Mouse (Mus musculus) forebrain, embryonic 16.5 days (tissue): ENCODE data around the gene Prkcg. TPM values are rescaled to one million over a fixed set of nuclear protein-coding genes. Genes with fewer than 3 reads are reported as not detected.

Experiments used
- ATAC-seq: fragments of 200-750 bp; cut with Nextera tagmentation; 2 replicates; pipeline ENCODE4 v1.8.0; 2017; ENCODE audit warnings: mild to moderate bottlenecking, moderate library complexity
- H3K27ac ChIP-seq: fragments of 300-500 bp; sonication (generic); 2 replicates; pipeline ENCODE4 v1.5.1; 2014; ENCODE audit warnings: low read length, control low read depth
- H3K27me3 ChIP-seq: fragments of 300-500 bp; sonication (generic); replicated peaks from 2 replicates; pipeline ENCODE4 v1.6.1; 2014; ENCODE audit warnings: low read length; ENCODE audit not compliant: control insufficient read depth, insufficient read depth
- H3K36me3 ChIP-seq: fragments of 300-500 bp; sonication (generic); 2 replicates; pipeline ENCODE4 v1.6.1; 2014; ENCODE audit not compliant: control insufficient read depth, insufficient read depth
- H3K4me1 ChIP-seq: fragments of 300-500 bp; sonication (generic); replicated peaks from 2 replicates; pipeline ENCODE4 v1.6.1; 2014; ENCODE audit warnings: low read length; ENCODE audit not compliant: control insufficient read depth, insufficient read depth
- H3K4me2 ChIP-seq: fragments of 300-500 bp; sonication (generic); 2 replicates; pipeline ENCODE4 v1.6.1; 2014; ENCODE audit warnings: mild to moderate bottlenecking, low read length, control low read depth
- H3K4me3 ChIP-seq: fragments of 300-500 bp; sonication (generic); replicated peaks from 2 replicates; pipeline ENCODE4 v1.5.1; 2014; ENCODE audit warnings: mild to moderate bottlenecking, low read length, control low read depth
- H3K9ac ChIP-seq: fragments of 300-500 bp; sonication (generic); replicated peaks from 2 replicates; pipeline ENCODE4 v1.6.1; 2014; ENCODE audit warnings: low read depth, low read length, control low read depth
- H3K9me3 ChIP-seq: fragments of 300-500 bp; sonication (generic); 2 replicates; pipeline ENCODE4 v1.6.1; 2016; ENCODE audit warnings: low read length; ENCODE audit not compliant: control insufficient read depth
- WGBS: fragments of 180-500 bp; shearing (Covaris S2); extraction: QIAGEN DNeasy Blood & Tissue Kit; methylation state at CpG from one replicate; pipeline ENCODE4 v1.1.7; 2014; 5-methylcytosine and 5-hydroxymethylcytosine counted together
- polyA plus RNA-seq: library from polyadenylated mRNA; unstranded; fragments of >200 nt; fragmentation: Nextera tagmentation; extraction: Ambion mirVana; gene quantifications from 2 replicates; pipeline ENCODE4 v1.2.1, GENCODE M21; 2015

Gene Prkcg
- 2.7 and 3.5 TPM in 2 replicates for polyA plus RNA-seq

GRCm38 (mm10) chr7:3288976-3289970 lies at the start of gene Prkcg, which contains the start of gene Myadm:
Gene Prkcg, plus strand, starts transcription at chr7:3289179.
Gene Myadm, plus strand, starts transcription at chr7:3289080.
- WGBS: 2% methylated on average over 30 of the region's 30 CpGs
- Histone ChIP-seq H3K27ac (peak within 1 kb of the TSS; percentile 85), H3K9ac (peak within 1 kb of the TSS; percentile 91), H3K4me3 (peak within 1 kb of the TSS; percentile 72), H3K4me2 (peak within 1 kb of the TSS; percentile 94), H3K4me1 (peaks cover 27% of the 10 kb centered on the region), H3K27me3 (no peaks in the 10 kb centered on the region), H3K36me3 (0 out of 2 replicates have a peak, but pooled peaks cover 4% of the 10 kb centered on the region), H3K9me3 (no peaks in the 10 kb centered on the region)
- peak; percentile 53 for ATAC-seq

DNA sequence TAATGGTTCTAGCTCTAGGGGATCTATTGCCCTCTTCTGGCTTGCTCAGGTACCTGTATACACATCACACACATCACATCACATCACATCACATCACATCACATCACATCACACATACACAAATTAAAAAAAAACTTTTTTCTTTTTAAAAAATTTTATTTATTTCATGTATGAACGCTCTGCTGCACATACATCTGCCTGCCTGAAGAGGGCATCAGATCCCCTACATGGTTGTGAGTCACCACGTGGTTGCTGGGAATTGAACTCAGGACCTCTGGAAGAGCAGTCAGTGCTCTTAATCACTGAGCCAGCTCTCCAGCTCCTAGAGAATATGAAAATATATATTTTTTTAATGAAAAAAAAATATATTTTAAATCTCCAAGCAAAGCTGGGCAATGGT lies 49.8 kb upstream of the Prkcg start:
- Histone ChIP-seq H3K27me3 (no peaks in the 10 kb centered on the region), H3K4me1 (no peaks in the 10 kb centered on the region), H3K9me3 (no peaks in the 10 kb centered on the region), H3K4me3 (no peak overlapping the region), H3K36me3 (no peaks in the 10 kb centered on the region), H3K4me2 (no peak overlapping the region), H3K27ac (no peak overlapping the region), H3K9ac (no peak overlapping the region)
- no peak for ATAC-seq
- WGBS: 76% methylated on average over 2 of the region's 2 CpGs

DNA sequence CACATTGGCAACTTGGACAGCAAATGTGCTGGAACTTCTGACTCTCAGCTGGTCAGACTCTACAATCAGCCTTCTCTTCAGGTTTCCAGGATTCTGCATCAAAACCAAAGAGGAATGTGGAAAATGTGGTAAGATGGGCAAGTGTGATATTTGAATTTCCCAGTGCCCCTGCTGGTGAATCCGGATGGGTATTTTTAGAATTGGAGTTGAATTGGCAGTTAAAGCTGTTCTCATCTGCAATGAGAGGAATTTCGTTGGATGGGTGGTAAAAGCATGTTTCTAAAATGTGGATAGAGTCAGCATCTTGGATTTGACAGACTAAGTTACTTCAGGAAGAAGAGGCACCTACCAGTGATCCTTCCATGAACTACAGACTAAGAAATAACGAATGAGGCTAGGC lies 28.3 kb upstream of the Prkcg start:
- H3K4me1 ChIP-seq: no peaks in the 10 kb centered on the region
- H3K9me3 ChIP-seq: no peaks in the 10 kb centered on the region
- 58% methylated on average over 3 of the region's 3 CpGs for WGBS
- H3K36me3 ChIP-seq: no peaks in the 10 kb centered on the region
- H3K4me2 ChIP-seq: no peak overlapping the region
- H3K27ac ChIP-seq: no peak overlapping the region
- no peak overlapping the region for H3K9ac ChIP-seq
- H3K27me3 ChIP-seq: no peaks in the 10 kb centered on the region
- H3K4me3 ChIP-seq: no peak overlapping the region
- ATAC-seq: no peak

- H3K9me3 ChIP-seq: no peaks in the 10 kb centered on the region
- ATAC-seq: no peak
Observed at GRCm38 (mm10) chr7:3261446-3261845, 27.5 kb upstream of the Prkcg start.

DNA sequence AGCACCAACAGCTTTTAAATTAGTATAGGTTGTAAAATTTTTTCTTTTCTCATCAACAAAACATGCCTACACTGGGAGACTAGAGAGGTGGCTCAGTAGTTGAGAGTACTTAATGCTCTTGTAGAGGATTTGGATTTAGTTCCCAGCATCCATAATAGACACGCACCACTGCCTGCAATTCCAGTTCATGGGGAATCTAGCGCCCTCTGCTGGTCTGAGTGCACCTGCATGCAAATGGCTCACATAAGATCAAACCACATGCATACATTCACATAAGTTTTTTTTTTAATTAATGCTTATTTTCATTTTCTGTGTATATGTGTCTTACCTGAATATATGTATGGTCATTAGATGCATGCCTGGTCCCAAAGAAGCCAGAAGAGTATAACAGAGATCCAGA lies 26.2 kb upstream of the Prkcg start:
- no peak for ATAC-seq
- Histone ChIP-seq H3K36me3 (no peaks in the 10 kb centered on the region), H3K9ac (no peak overlapping the region), H3K4me2 (no peak overlapping the region), H3K9me3 (no peaks in the 10 kb centered on the region), H3K4me1 (no peaks in the 10 kb centered on the region), H3K27ac (no peak overlapping the region), H3K27me3 (no peaks in the 10 kb centered on the region), H3K4me3 (no peak overlapping the region)
- WGBS: 18% methylated on average over 2 of the region's 2 CpGs

More at GRCm38 (mm10) chr7:3261446-3261845, 27.5 kb upstream of the Prkcg start:
- H3K4me3 ChIP-seq: no peak overlapping the region
- H3K27me3 ChIP-seq: no peaks in the 10 kb centered on the region
- no peaks in the 10 kb centered on the region for H3K36me3 ChIP-seq
- H3K9ac ChIP-seq: no peak overlapping the region
- 53% methylated on average over 4 of the region's 4 CpGs for WGBS
- H3K4me2 ChIP-seq: no peak overlapping the region
- no peaks in the 10 kb centered on the region for H3K4me1 ChIP-seq
- H3K27ac ChIP-seq: no peak overlapping the region

DNA sequence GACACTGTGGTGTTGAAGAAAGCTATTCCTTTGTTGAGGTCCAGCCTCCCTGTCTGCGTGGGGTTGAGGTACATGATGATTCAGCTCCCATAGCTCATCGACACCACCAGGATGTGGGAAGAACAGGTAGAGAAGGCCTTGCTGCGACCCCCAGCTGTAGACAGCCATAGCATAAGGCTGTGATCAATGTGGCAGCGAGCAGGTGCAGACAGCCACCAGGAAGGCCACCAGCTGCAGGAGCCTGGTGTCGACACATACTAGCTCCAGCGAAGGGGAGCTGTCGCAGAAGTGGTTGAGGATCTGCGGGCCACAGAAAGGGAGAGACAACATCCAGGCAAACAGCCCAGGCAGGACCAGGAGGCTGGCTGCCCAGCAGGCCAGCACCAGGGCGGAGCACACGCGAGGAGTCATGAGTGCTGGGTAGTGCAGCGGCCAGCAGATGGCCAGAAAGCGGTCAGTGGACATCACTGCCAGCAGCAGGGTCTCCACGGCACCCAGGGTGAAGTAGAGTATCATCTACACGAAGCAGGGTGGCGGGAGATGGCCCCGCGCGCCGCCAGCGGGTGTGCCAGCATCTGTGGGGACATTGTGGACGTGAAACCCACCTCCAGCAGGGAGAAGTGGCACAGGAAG lies 24.5 kb upstream of the Prkcg start:
- ATAC-seq: no peak
- H3K27me3 ChIP-seq: no peaks in the 10 kb centered on the region
- H3K9ac ChIP-seq: no peak overlapping the region
- H3K4me3 ChIP-seq: no peak overlapping the region
- H3K27ac ChIP-seq: no peak overlapping the region
- no peaks in the 10 kb centered on the region for H3K4me1 ChIP-seq
- H3K4me2 ChIP-seq: no peak overlapping the region
- 45% methylated on average over 22 of the region's 22 CpGs for WGBS
- no peaks in the 10 kb centered on the region for H3K9me3 ChIP-seq
- H3K36me3 ChIP-seq: no peaks in the 10 kb centered on the region

- Histone ChIP-seq H3K36me3 (no peaks in the 10 kb centered on the region), H3K4me3 (no peak overlapping the region), H3K27ac (no peak overlapping the region), H3K27me3 (no peaks in the 10 kb centered on the region), H3K9ac (no peak overlapping the region), H3K4me2 (no peak overlapping the region), H3K9me3 (no peaks in the 10 kb centered on the region), H3K4me1 (no peaks in the 10 kb centered on the region)
- ATAC-seq: no peak
- 78% methylated on average over 6 of the region's 6 CpGs for WGBS
Observed at GRCm38 (mm10) chr7:3265311-3265710, 23.7 kb upstream of the Prkcg start.

GRCm38 (mm10) chr7:3267261-3267660 lies 21.7 kb upstream of the Prkcg start:
- no peak overlapping the region for H3K4me3 ChIP-seq
- H3K4me1 ChIP-seq: no peaks in the 10 kb centered on the region
- ATAC-seq: no peak
- H3K9ac ChIP-seq: no peak overlapping the region
- 75% methylated on average over 3 of the region's 3 CpGs for WGBS
- H3K27me3 ChIP-seq: no peaks in the 10 kb centered on the region
- no peaks in the 10 kb centered on the region for H3K36me3 ChIP-seq
- no peak overlapping the region for H3K4me2 ChIP-seq
- H3K9me3 ChIP-seq: no peaks in the 10 kb centered on the region
- no peak overlapping the region for H3K27ac ChIP-seq

DNA sequence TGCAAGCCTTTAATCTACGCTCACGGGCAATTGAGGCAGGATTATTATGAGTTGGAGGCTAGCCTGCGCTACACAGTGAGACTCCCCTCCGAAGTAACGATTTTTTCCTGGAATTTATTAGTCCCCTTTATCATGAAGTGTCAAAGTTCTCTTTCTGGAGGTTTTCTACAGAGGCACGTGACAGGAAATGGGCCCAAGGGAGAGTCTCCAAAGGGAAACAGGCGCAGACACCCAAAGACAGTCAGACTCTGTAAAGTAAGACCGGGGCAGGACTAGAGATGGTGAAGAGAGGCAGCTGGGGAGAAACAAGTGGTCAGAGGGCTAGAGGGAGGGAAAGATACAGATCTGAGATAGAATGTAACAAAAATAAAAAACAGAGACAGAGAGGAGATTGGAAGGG lies 21.1 kb upstream of the Prkcg start:
- WGBS: 78% methylated on average over 8 of the region's 8 CpGs

More for the DNA sequence above, 21.1 kb upstream of the Prkcg start:
- ATAC-seq: no peak
- H3K27ac ChIP-seq: no peak overlapping the region
- H3K4me2 ChIP-seq: no peak overlapping the region
- H3K27me3 ChIP-seq: no peaks in the 10 kb centered on the region
- H3K36me3 ChIP-seq: no peaks in the 10 kb centered on the region
- no peaks in the 10 kb centered on the region for H3K9me3 ChIP-seq
- H3K4me3 ChIP-seq: no peak overlapping the region
- no peak overlapping the region for H3K9ac ChIP-seq
- no peaks in the 10 kb centered on the region for H3K4me1 ChIP-seq
